ENCODE assay signal across 15 mouse cellular contexts in the genomic region with DNA sequence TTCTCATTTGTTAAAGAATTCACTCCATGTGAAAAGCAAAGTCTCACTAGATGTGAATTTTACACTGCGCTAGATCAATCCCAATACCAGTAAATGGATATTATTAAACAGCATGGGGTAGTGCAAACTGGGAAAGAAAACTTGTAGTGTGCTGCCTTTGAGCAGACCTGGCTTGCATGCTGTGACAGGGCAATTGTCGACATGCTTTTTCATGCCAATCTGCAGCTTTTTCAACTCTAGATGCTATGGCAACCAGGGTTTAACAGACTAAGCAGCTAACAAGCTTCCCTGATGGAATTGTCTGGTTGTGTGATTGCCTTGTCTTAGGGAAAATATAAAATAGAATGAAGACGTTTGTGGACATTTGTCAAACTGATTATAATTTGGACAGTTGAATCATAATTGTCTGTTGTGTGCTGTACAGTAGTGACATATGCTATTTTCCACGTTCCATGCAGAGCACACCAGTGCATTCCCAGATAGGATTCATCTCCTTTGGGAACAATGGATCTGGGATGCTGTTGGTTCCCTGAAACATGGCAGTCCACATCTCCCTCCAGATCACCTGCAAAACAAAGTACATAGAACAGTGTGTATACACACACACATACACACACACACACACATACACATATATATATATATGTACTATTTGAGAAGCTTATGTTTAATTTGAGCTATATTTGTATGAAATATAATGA.
DNase-seq lines count a peak whose midpoint lies in the region; ATAC-seq and TF ChIP-seq lines count a peak whose summit lies in the region.
"Had no signal": no experiment of that assay in that cellular context is flagged by ENCODE, and none has a peak within 500 bp of the region (broad histone marks: within the 10 kb centered on the region; RNA-seq: fewer than 3 reads in every experiment).

No protein-coding gene starts in this region.

- H3K4me2 ChIP-seq in neural tube, embryonic 12.5 days (replicated peaks), result no peak overlapping the region
- H3K4me2 ChIP-seq in forebrain, embryonic 14.5 days (ENCODE audit: low read length), result no peak overlapping the region
- H3K4me2 ChIP-seq in hindbrain, embryonic 16.5 days (ENCODE audit: low read length), result no peak overlapping the region
- H3K4me2 ChIP-seq in neural tube, embryonic 14.5 days (ENCODE audit: low read depth, low read length), result no peak overlapping the region
- no peak overlapping the region for H3K4me2 ChIP-seq in intestine, postnatal 0 days (replicated peaks; ENCODE audit: low read depth)
- H3K4me2 ChIP-seq: heart, embryonic 11.5 days; lung, embryonic 14.5 days had no signal

- no peak for DNase-seq in neural tube, embryonic 10.5 days (ENCODE audit: extremely low spot score, low spot score)
- DNase-seq in forebrain, embryonic 14.5 days (ENCODE audit: low spot score), result peak; percentile 94
- no peak for DNase-seq in urinary bladder, postnatal 36 days (ENCODE audit: low spot score in 2 of 2)
- no peak for DNase-seq in adrenal gland, postnatal 14 days
- DNase-seq: gastrocnemius, postnatal 10 days; liver; lung, embryonic 14.5 days had no signal

- no peak overlapping the region for H3K27ac ChIP-seq in neural tube, embryonic 12.5 days
- peak overlapping the region; percentile 85 for H3K27ac ChIP-seq in forebrain, embryonic 14.5 days (ENCODE audit: low read depth, low read length)
- no peak overlapping the region for H3K27ac ChIP-seq in hindbrain, embryonic 16.5 days (ENCODE audit: low read depth, low read length)
- no peak overlapping the region for H3K27ac ChIP-seq in neural tube, embryonic 14.5 days (ENCODE audit: low read depth, low read length)
- H3K27ac ChIP-seq in intestine, postnatal 0 days (ENCODE audit: low read depth, low read length), result no peak overlapping the region
- H3K27ac ChIP-seq: kidney, postnatal 0 days had no signal

- TF ChIP-seq CTCF in intestine, postnatal 0 days (IDR thresholded peaks at IDR 0.05; ENCODE audit: low read depth), result no peak

- H3K4me3 ChIP-seq in neural tube, embryonic 12.5 days, result no peak overlapping the region
- no peak overlapping the region for H3K4me3 ChIP-seq in forebrain, embryonic 14.5 days (ENCODE audit: low read depth, low read length)
- no peak overlapping the region for H3K4me3 ChIP-seq in hindbrain, embryonic 16.5 days (ENCODE audit: low read length)
- no peak overlapping the region for H3K4me3 ChIP-seq in neural tube, embryonic 14.5 days (ENCODE audit: low read depth, low read length)
- no peak overlapping the region for H3K4me3 ChIP-seq in intestine, postnatal 0 days (ENCODE audit: low read depth, low read length)
- H3K4me3 ChIP-seq: erythroblast, embryonic 14.5 days had no signal

- H3K4me1 ChIP-seq in neural tube, embryonic 12.5 days, result 0 out of 2 replicates have a peak, but pooled peaks cover 4% of the 10 kb centered on the region
- peaks cover 4% of the 10 kb centered on the region; the same call in 1 of the 2 replicates for H3K4me1 ChIP-seq in forebrain, embryonic 14.5 days (ENCODE audit: control insufficient read depth, insufficient read depth, low read length)
- peaks cover 2% of the 10 kb centered on the region; the same call in 1 of the 2 replicates for H3K4me1 ChIP-seq in hindbrain, embryonic 16.5 days (ENCODE audit: control insufficient read depth, insufficient read depth, low read depth, low read length)
- no peaks in the 10 kb centered on the region for H3K4me1 ChIP-seq in neural tube, embryonic 14.5 days (ENCODE audit: control insufficient read depth, insufficient read depth, low read length)
- H3K4me1 ChIP-seq in intestine, postnatal 0 days (replicated peaks; ENCODE audit: control insufficient read depth, insufficient read depth, low read length), result no peaks in the 10 kb centered on the region

- H3K9me3 ChIP-seq in neural tube, embryonic 12.5 days, result no peaks in the 10 kb centered on the region
- H3K9me3 ChIP-seq in forebrain, embryonic 14.5 days (replicated peaks; ENCODE audit: control insufficient read depth, low read length), result no peaks in the 10 kb centered on the region
- H3K9me3 ChIP-seq in hindbrain, embryonic 16.5 days (ENCODE audit: control insufficient read depth, low read length), result no peaks in the 10 kb centered on the region
- no peaks in the 10 kb centered on the region for H3K9me3 ChIP-seq in neural tube, embryonic 14.5 days (ENCODE audit: control insufficient read depth, low read length)
- no peaks in the 10 kb centered on the region for H3K9me3 ChIP-seq in intestine, postnatal 0 days (ENCODE audit: control insufficient read depth)

- H3K9ac ChIP-seq in neural tube, embryonic 12.5 days, result no peak overlapping the region
- H3K9ac ChIP-seq in forebrain, embryonic 14.5 days (ENCODE audit: low read length), result no peak overlapping the region
- no peak overlapping the region for H3K9ac ChIP-seq in hindbrain, embryonic 16.5 days (ENCODE audit: low read depth, low read length)
- no peak overlapping the region for H3K9ac ChIP-seq in neural tube, embryonic 14.5 days (replicated peaks; ENCODE audit: low read depth, low read length)
- H3K9ac ChIP-seq in intestine, postnatal 0 days (ENCODE audit: low read depth, low read length), result no peak overlapping the region
- H3K9ac ChIP-seq: lung, embryonic 14.5 days had no signal

- H3K27me3 ChIP-seq in neural tube, embryonic 12.5 days (replicated peaks), result no peaks in the 10 kb centered on the region
- no peaks in the 10 kb centered on the region for H3K27me3 ChIP-seq in forebrain, embryonic 14.5 days (replicated peaks; ENCODE audit: control insufficient read depth, insufficient read depth, low read length)
- no peaks in the 10 kb centered on the region for H3K27me3 ChIP-seq in hindbrain, embryonic 16.5 days (replicated peaks; ENCODE audit: control insufficient read depth, insufficient read depth, low read length)
- no peaks in the 10 kb centered on the region for H3K27me3 ChIP-seq in neural tube, embryonic 14.5 days (ENCODE audit: control insufficient read depth, insufficient read depth, low read length)
- no peaks in the 10 kb centered on the region for H3K27me3 ChIP-seq in intestine, postnatal 0 days (replicated peaks; ENCODE audit: control insufficient read depth, insufficient read depth, low read length)

- 39% methylated on average over 4 of the region's 4 CpGs for WGBS in neural tube, embryonic 12.5 days
- 2% methylated on average over 4 of the region's 4 CpGs for WGBS in forebrain, embryonic 14.5 days
- 20% methylated on average over 4 of the region's 4 CpGs for WGBS in hindbrain, embryonic 16.5 days
- WGBS in neural tube, embryonic 14.5 days, result 31% methylated on average over 4 of the region's 4 CpGs
- 73% methylated on average over 4 of the region's 4 CpGs for WGBS in intestine, postnatal 0 days

- H3K36me3 ChIP-seq in neural tube, embryonic 12.5 days, result no peaks in the 10 kb centered on the region
- no peaks in the 10 kb centered on the region for H3K36me3 ChIP-seq in forebrain, embryonic 14.5 days (ENCODE audit: control insufficient read depth, insufficient read depth, low read length)
- no peaks in the 10 kb centered on the region for H3K36me3 ChIP-seq in hindbrain, embryonic 16.5 days (ENCODE audit: control insufficient read depth, insufficient read depth, low read length)
- no peaks in the 10 kb centered on the region for H3K36me3 ChIP-seq in neural tube, embryonic 14.5 days (ENCODE audit: control insufficient read depth, insufficient read depth, low read length)
- H3K36me3 ChIP-seq in intestine, postnatal 0 days (ENCODE audit: control insufficient read depth, insufficient read depth), result no peaks in the 10 kb centered on the region

- ATAC-seq in neural tube, embryonic 12.5 days (ENCODE audit: low FRiP score, low read depth), result peak; percentile 25; the same call in 1 of the 2 replicates
- ATAC-seq in forebrain, embryonic 14.5 days, result peak; percentile 80
- ATAC-seq in hindbrain, embryonic 16.5 days, result peak; percentile 89
- peak; percentile 41; the same call in 1 of the 2 replicates for ATAC-seq in neural tube, embryonic 14.5 days (ENCODE audit: low read depth)
- ATAC-seq in intestine, postnatal 0 days, result no peak
- ATAC-seq: activated CD4-positive, CD25-positive, alpha-beta regulatory T cell, adult 4 months had no signal
